Mouse (Mus musculus) spleen, postnatal 0 days (tissue): Measurements from ENCODE around the gene Gdpd1. TPM values are rescaled to one million over a fixed set of nuclear protein-coding genes. Genes with fewer than 3 reads are reported as not detected.

Source experiments
- microRNA counts: library from miRNA; unstranded; fragments of <30 nt; microRNA quantifications from one replicate; lab custom pipeline; 2015
- polyA plus RNA-seq: library from polyadenylated mRNA; unstranded; fragments of >200 nt; fragmentation: Nextera tagmentation; extraction: Ambion mirVana; gene quantifications from 2 replicates; pipeline ENCODE4 v1.2.1, GENCODE M21; 2015

Gene Gdpd1
- 5.7 and 6.3 TPM in 2 replicates for polyA plus RNA-seq

DNA sequence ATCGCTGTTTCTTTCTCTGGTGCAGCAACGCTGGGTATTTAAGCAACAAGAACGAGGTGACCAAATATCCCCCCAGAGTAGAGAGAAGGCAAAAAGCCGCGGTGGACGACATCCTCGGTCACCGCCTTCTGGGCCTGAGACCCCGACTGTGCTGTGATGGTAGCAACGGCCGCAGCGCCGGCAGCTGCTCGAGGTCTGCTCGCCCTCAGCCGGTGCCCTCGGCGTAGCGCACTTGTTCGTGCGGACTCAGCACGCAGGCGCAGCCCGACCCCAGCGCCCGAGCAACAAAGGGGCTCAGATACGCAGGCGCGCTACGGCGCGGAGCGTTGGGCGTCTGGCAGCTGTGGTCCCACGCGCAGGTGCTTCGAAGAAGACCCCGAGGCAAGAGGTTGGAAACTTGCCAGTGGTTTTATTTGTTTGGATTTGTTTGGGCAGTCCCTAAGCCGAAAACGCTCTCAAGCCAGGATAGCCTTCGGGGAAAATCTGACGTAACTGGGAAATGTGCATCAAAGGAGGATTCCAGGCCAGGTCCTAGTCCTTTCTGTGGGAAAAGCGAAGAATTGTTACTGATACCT, at the start of gene Gdpd1:
Gene Gdpd1, minus strand, starts transcription at position 197 of the 575 bp plus-strand sequence.

DNA sequence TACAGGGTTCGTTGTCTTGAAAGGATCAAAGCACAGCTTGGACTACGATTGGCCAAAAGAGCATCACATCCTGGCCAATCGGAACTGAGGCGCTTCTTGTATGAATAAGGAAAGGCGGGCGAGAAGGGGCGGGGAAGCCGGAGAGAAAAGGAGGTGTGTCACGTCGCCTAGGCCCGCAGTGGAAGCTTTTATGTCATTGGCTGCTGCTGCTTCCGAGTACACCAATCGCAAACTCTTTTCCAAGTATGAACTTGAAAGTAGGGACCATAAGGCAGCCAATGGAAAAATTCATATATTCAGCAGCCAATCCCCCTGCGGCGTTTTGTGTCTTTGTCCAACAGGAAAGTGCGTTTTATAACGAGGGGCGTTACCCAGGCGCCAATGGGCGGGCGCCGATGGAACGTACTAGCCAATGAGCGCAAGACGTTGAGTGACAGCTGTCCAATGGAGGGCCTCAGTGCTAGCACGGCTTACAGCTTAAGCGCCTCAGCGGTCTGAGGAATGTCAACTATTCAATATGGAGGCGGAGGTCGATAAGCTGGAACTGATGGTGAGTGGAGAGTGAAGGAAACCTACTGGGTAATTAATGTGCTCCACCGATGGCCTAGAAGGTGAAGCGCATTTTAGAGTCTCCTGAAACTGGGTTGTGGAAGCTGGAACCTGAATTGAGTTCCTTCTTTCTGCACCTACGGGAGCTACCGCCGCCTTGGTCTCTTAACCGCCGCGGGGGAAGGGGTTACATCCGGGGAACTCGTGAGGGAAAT, 35.1 kb upstream of the Gdpd1 start, which contains the start of gene Ska2:
Gene Ska2, plus strand, starts transcription at position 480 of the 764 bp plus-strand sequence.

DNA sequence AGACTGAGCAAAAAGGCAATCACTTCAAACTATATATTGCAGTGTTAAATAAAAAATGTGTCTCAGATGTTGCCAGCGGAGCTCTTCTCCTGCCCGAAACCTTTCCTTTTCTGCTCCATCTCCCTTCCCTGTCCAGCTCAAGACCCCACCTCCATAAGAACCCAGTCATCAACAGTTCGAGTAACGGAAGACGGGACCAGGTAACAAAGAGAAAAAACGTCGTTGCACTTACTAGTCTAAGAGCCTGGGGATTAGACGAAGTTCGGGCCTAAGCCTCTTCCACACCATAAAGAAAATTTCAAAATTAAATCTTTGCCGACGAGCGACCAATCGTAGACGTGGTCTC, 34.5 kb upstream of the Gdpd1 start, which contains the start of gene Prr11:
Gene Prr11, minus strand, starts transcription at position 300 of the 346 bp plus-strand sequence.

DNA sequence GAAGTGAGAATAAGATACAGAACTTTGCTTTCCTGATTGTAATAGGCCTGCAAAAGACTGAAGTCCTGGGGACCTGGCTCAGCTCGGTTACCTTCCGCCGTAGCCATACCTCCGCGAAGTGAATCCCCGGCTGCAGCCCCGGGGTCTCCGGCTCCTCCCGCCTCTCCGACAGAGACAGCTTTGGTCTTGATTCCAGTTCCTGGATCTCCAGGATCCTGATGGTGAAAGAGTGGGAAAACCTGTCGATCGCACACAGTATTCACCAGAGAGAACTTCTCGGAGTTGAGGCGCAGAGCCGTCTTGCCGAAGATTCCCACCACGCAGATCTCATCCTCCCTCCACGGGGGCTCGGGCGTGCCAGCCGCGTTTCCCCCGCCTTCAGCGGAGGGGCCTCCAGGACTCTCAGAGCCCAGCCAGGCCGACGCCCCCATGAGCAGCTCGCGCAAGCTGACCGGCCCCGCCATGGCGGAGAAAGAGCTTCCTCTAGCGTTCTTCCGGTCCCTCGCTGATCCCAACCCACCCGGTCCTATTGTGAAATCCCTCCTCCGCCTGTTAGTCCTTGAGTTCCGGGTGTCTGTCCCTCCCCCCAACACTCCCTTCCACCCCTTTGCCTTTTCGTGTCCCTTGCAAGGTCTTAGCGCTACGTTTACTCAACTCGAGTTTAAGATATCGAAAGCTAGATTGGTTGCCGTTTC, 12.6 kb upstream of the Gdpd1 start, which contains the start of gene Smg8:
Gene Smg8, minus strand, starts transcription at position 485 of the 695 bp plus-strand sequence.

DNA sequence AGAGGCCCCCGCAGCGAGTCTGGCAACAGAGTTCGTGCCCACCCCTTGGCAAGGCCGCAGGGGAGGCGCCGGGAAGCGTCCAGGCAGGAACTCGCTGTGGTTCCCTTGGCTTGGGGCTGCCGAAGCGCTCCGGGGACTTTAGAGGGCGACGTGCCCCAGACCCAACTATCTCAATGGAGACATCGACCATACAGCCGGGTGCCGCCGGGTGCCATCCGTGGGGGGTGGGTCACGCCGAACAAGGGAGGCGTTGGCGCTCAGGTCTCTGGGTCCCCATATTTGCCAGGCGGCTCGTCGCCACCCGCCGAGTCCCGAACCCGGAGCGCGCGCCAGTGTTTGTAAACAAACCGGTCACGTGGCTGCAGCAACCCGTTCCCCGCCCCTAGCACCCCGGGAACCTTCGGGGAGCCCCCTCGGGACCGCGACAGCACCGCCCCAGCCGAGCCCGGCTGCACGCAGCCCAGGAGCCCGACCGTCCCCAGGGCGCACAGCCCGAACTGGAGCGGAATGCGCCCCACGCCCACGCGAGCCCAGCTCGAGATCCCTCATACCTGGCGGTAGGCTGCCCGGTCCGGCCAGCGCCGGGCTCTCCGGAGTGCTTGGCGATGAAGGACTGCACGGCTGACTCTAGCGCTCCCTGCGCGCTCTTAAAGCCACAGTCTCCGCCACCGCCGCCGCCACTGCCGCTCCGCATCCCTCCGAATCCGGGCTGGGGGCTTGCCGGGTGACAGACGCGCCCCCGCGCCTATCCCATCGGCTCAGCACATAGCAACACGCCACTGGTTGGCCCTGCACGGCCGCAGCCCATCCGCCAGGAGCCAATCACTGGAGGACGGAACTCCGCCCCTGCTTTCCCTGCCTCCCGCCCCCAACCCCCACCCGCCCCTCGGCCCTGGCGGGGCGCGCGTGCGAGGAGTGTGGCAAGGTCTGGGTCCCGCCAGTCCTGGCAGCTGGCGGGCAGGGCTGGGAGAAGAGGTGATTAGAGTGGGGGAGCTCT, 80.5 kb downstream of the Gdpd1 start, which contains the start of gene Ypel2:
Gene Ypel2, minus strand, starts transcription at position 667 of the 997 bp plus-strand sequence.

MicroRNAs encoded within 50 kb of the gene (microRNA counts, 519-probe panel; counts per million panel counts)
- 7,795 counts per million, percentile 76 among the panel's probes with 10 or more counts for microRNA mmu-miR-301a (lab: Ali Mortazavi, UCI)

Other genes starting within 250 kb of the Gdpd1 start
- gene Ypel2, start 80.4 kb downstream of the Gdpd1 start, polyA plus RNA-seq: 1.6 and 1.9 TPM in 2 replicates
- gene Smg8, start 12.7 kb upstream of the Gdpd1 start, polyA plus RNA-seq: 7.1 and 8.2 TPM in 2 replicates
- 4.9 and 5.7 TPM in 2 replicates for gene Prr11, start 34.6 kb upstream of the Gdpd1 start, polyA plus RNA-seq
- gene Ska2, start 35.2 kb upstream of the Gdpd1 start, polyA plus RNA-seq: 28.6 and 31.5 TPM in 2 replicates
- gene Trim37, start 53.0 kb upstream of the Gdpd1 start, polyA plus RNA-seq: 18.4 and 19.7 TPM in 2 replicates